Mouse (Mus musculus) lung, adult 2 months (tissue): ENCODE results near the gene Ikzf1.

Experiments used
- CTCF ChIP-seq: fragments of 200-500 bp; IDR thresholded peaks from 2 replicates; pipeline ENCODE4 v1.5.1; 2011; ENCODE audit warnings: mild to moderate bottlenecking, low read length, control low read depth; ENCODE audit not compliant: insufficient read depth
- POLR2A ChIP-seq: fragments of 200-500 bp; IDR thresholded peaks from 2 replicates; pipeline ENCODE4 v1.6.1; 2011; ENCODE audit warnings: low read depth, mild to moderate bottlenecking, control low read depth, low read length, borderline replicate concordance; ENCODE audit errors: extremely low read depth

- no peak for TF ChIP-seq POLR2A
- no peak for TF ChIP-seq CTCF
Measured at GRCm38 (mm10) chr11:11727936-11728556, 43.2 kb downstream of the Ikzf1 start.
